Mouse (Mus musculus) lung, adult 2 months (tissue): ENCODE measurements around the gene Apobec2.

Source experiments
- CTCF ChIP-seq: fragments of 200-500 bp; IDR thresholded peaks from 2 replicates; pipeline ENCODE4 v1.5.1; 2011; ENCODE audit warnings: mild to moderate bottlenecking, low read length, control low read depth; ENCODE audit not compliant: insufficient read depth
- POLR2A ChIP-seq: fragments of 200-500 bp; IDR thresholded peaks from 2 replicates; pipeline ENCODE4 v1.6.1; 2011; ENCODE audit warnings: low read depth, mild to moderate bottlenecking, control low read depth, low read length, borderline replicate concordance; ENCODE audit errors: extremely low read depth

- TF ChIP-seq POLR2A (no peak), CTCF (no peak)
These were observed 3.8 kb upstream of the Apobec2 start for GRCm38 (mm10) chr17:48436487-48436886.
